Mouse (Mus musculus) forebrain, embryonic 11.5 days (tissue): ENCODE measurements around the gene Gypa. TPM values are rescaled to one million over a fixed set of nuclear protein-coding genes. Genes with fewer than 3 reads are reported as not detected.
A peak's percentile ranks its signal among the peaks of the same experiment; 100 is the strongest.

Source experiments
- ATAC-seq: fragments of 200-750 bp; cut with Nextera tagmentation; replicated peaks from 2 replicates; pipeline ENCODE4 v1.8.0; 2017; ENCODE audit warnings: moderate TSS enrichment; ENCODE audit not compliant: low FRiP score
- DNase-seq: peaks from one replicate; pipeline ENCODE4 v3.0.0-alpha.2; 2017; ENCODE audit warnings: low spot score
- H3K27ac ChIP-seq: fragments of 300-500 bp; sonication (generic); 2 replicates; pipeline ENCODE4 v1.5.1; 2014; ENCODE audit warnings: low read depth, low read length
- H3K27me3 ChIP-seq: fragments of 300-500 bp; sonication (generic); 2 replicates; pipeline ENCODE4 v1.6.1; 2014; ENCODE audit warnings: mild to moderate bottlenecking, low read length, mixed read lengths; ENCODE audit not compliant: control insufficient read depth, insufficient read depth
- H3K36me3 ChIP-seq: fragments of 300-500 bp; sonication (generic); 2 replicates; pipeline ENCODE4 v1.6.1; 2014; ENCODE audit warnings: mild to moderate bottlenecking, low read length, moderate library complexity, mixed read lengths; ENCODE audit not compliant: control insufficient read depth, insufficient read depth
- H3K4me1 ChIP-seq: fragments of 300-500 bp; sonication (generic); replicated peaks from 2 replicates; pipeline ENCODE4 v1.6.1; 2014; ENCODE audit warnings: low read length, mixed read lengths; ENCODE audit not compliant: control insufficient read depth, insufficient read depth
- H3K4me2 ChIP-seq: fragments of 300-500 bp; sonication (generic); 2 replicates; pipeline ENCODE4 v1.6.1; 2014; ENCODE audit warnings: low read depth, mild to moderate bottlenecking, low read length, moderate library complexity, mixed read lengths; ENCODE audit not compliant: severe bottlenecking
- H3K4me3 ChIP-seq: fragments of 300-500 bp; sonication (generic); 2 replicates; pipeline ENCODE4 v1.5.1; 2014; ENCODE audit warnings: low read depth, low read length
- H3K9ac ChIP-seq: fragments of 300-500 bp; sonication (generic); 2 replicates; pipeline ENCODE4 v1.6.1; 2014; ENCODE audit warnings: low read length
- H3K9me3 ChIP-seq: fragments of 300-500 bp; sonication (generic); 2 replicates; pipeline ENCODE4 v1.6.1; 2016; ENCODE audit warnings: low read length, mixed read lengths; ENCODE audit not compliant: control insufficient read depth
- WGBS: fragments of 180-500 bp; shearing (Covaris S2); extraction: QIAGEN DNeasy Blood & Tissue Kit; methylation state at CpG from one replicate; pipeline ENCODE4 v1.1.7; 2014; 5-methylcytosine and 5-hydroxymethylcytosine counted together
- polyA plus RNA-seq: library from polyadenylated mRNA; unstranded; fragments of >200 nt; fragmentation: Nextera tagmentation; extraction: Ambion mirVana; gene quantifications from 2 replicates; pipeline ENCODE4 v1.2.1, GENCODE M21; 2014

Gene Gypa
- polyA plus RNA-seq, 1 experiment from 2014 or later: 18.9 TPM

GRCm38 (mm10) chr8:80482173-80482572 lies 11.4 kb upstream of the Gypa start:
- Histone ChIP-seq H3K27me3 (no peaks in the 10 kb centered on the region), H3K9me3 (no peaks in the 10 kb centered on the region), H3K27ac (no peak overlapping the region), H3K36me3 (no peaks in the 10 kb centered on the region), H3K4me2 (no peak overlapping the region), H3K4me3 (no peak overlapping the region), H3K9ac (no peak overlapping the region), H3K4me1 (no peaks in the 10 kb centered on the region)
- no peak for ATAC-seq
- WGBS: 74% methylated on average over 6 of the region's 6 CpGs
- no peak for DNase-seq

DNA sequence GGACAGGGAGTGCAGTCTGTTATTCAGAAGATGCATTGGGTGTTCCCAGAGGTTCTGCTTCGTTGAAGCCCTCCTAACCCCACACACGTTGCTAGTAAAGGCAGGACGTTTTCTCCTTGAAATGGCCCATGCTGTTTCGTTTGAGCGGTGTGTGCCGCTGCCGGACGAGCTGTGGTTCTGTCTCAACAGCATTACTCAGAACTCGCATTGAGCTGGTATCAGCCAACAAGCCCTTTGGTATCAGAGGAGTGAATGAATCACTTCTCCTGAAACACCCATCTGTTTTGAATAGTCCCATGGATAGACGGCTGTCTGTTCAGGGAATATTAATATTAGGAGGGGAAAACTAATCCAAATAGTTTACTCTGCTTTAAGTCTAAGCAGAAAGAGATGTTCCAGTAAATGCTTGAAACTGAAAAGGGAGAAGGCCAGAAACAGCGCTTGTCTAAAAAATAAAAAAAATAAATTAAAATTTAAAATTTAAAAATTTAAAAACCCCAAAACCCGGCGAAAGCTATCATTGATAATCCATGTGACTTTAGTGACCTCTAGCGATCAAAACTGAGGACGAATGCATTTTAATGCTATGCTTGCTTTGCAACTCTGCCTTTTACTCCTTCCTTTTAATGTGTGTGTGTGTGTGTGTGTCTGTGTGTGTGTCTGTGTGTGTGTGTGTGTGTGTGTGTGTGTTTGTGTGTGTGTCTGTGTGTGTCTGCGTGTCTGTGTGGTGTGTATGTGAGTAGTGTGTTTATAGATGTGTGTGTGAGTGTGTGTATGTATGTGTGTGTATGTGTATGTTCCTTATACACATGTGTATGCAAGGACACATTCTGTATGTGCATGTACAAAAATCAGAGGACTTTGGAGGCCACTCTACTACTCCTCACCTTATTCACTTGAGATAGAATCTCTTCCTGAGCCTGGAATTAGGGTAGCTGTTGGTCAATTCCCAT lies 10.5 kb upstream of the Gypa start:
- Histone ChIP-seq H3K4me3 (no peak overlapping the region), H3K36me3 (no peaks in the 10 kb centered on the region), H3K9me3 (no peaks in the 10 kb centered on the region), H3K9ac (no peak overlapping the region), H3K4me2 (no peak overlapping the region), H3K27me3 (no peaks in the 10 kb centered on the region), H3K4me1 (no peaks in the 10 kb centered on the region), H3K27ac (no peak overlapping the region)
- ATAC-seq (no peak), DNase-seq (no peak)
- 42% methylated on average over 16 of the region's 16 CpGs for WGBS

- no peak overlapping the region for H3K4me3 ChIP-seq
- no peak overlapping the region for H3K4me2 ChIP-seq
- no peaks in the 10 kb centered on the region for H3K4me1 ChIP-seq
- H3K36me3 ChIP-seq: no peaks in the 10 kb centered on the region
- no peaks in the 10 kb centered on the region for H3K27me3 ChIP-seq
- H3K9me3 ChIP-seq: no peaks in the 10 kb centered on the region
- DNase-seq (no peak), ATAC-seq (no peak)
- H3K9ac ChIP-seq: no peak overlapping the region
- H3K27ac ChIP-seq: no peak overlapping the region
- WGBS: 58% methylated on average over 1 of the region's 1 CpGs
Measured at GRCm38 (mm10) chr8:80491562-80491961, 2.0 kb upstream of the Gypa start.

DNA sequence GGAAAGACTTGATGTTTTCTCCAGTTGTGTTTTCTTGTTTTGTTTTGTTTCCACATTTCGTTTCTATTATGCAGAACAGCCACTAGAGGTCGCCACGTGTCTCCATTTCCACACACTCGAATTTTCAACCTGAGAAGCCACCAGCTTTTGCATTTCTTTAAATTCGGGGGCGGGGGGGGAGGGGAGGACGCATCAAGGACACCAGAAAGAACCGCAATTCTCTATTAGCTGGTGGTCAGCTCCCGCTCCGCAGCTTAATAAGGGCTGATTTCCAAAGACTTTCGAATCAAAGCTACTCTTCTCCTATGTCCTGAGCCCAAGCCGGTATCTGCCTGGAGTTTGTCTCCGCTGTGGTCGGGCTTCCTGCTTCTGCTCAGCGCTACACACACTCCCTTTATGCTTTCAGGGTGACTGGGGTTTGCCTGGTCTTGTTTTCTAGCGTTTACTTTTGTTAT lies 567 bp upstream of the Gypa start:
- H3K36me3 ChIP-seq: no peaks in the 10 kb centered on the region
- H3K27ac ChIP-seq: no peak overlapping the region
- DNase-seq (peak; percentile 82), ATAC-seq (peak; percentile 82)
- H3K4me1 ChIP-seq: no peaks in the 10 kb centered on the region
- H3K27me3 ChIP-seq: no peaks in the 10 kb centered on the region
- WGBS: under 1% methylated on average over 16 of the region's 16 CpGs
- peak overlapping the region; percentile 48 for H3K4me3 ChIP-seq
- no peaks in the 10 kb centered on the region for H3K9me3 ChIP-seq
- H3K9ac ChIP-seq: peak overlapping the region; percentile 56
- peak overlapping the region; percentile 68 for H3K4me2 ChIP-seq

GRCm38 (mm10) chr8:80494346-80494660 lies 722 bp downstream of the Gypa start:
- H3K36me3 ChIP-seq: no peaks in the 10 kb centered on the region
- H3K27ac ChIP-seq: no peak overlapping the region
- 86% methylated on average over 2 of the region's 2 CpGs for WGBS
- H3K4me3 ChIP-seq: no peak overlapping the region
- ATAC-seq: no peak
- H3K4me2 ChIP-seq: no peak overlapping the region
- no peaks in the 10 kb centered on the region for H3K9me3 ChIP-seq
- no peak for DNase-seq
- no peaks in the 10 kb centered on the region for H3K27me3 ChIP-seq
- H3K4me1 ChIP-seq: no peaks in the 10 kb centered on the region
- no peak overlapping the region for H3K9ac ChIP-seq

DNA sequence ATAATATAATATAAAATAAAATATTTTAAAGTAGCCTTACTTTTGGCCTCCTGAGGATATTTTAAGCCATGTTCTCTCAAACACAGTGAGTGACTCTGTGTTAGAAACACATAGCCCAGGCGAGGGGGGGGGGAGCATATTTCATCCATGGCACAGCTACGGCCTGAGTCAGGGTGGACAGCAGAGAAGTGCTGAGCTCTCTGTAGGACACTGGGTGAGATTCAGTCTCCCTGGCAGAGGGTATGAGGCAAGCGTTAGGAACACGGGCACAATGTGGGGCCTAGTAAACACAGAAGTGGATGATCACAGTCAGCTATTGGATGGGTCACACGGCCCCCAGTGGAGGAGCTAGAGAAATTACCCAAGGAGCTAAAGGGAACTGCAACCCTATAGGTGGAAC lies 1.2 kb downstream of the Gypa start:
- ATAC-seq (peak; percentile 64), DNase-seq (no peak)
- H3K27me3 ChIP-seq: no peaks in the 10 kb centered on the region
- H3K27ac ChIP-seq: no peak overlapping the region
- no peaks in the 10 kb centered on the region for H3K36me3 ChIP-seq
- H3K4me2 ChIP-seq: no peak overlapping the region
- 87% methylated on average over 5 of the region's 5 CpGs for WGBS
- no peak overlapping the region for H3K9ac ChIP-seq
- H3K9me3 ChIP-seq: no peaks in the 10 kb centered on the region
- no peaks in the 10 kb centered on the region for H3K4me1 ChIP-seq
- H3K4me3 ChIP-seq: no peak overlapping the region

GRCm38 (mm10) chr8:80495527-80495926 lies 1.9 kb downstream of the Gypa start:
- Histone ChIP-seq H3K4me1 (no peaks in the 10 kb centered on the region), H3K4me2 (no peak overlapping the region), H3K27ac (no peak overlapping the region), H3K9ac (no peak overlapping the region), H3K9me3 (no peaks in the 10 kb centered on the region), H3K4me3 (no peak overlapping the region), H3K36me3 (no peaks in the 10 kb centered on the region), H3K27me3 (no peaks in the 10 kb centered on the region)
- DNase-seq (no peak), ATAC-seq (no peak)
- 93% methylated on average over 6 of the region's 6 CpGs for WGBS

DNA sequence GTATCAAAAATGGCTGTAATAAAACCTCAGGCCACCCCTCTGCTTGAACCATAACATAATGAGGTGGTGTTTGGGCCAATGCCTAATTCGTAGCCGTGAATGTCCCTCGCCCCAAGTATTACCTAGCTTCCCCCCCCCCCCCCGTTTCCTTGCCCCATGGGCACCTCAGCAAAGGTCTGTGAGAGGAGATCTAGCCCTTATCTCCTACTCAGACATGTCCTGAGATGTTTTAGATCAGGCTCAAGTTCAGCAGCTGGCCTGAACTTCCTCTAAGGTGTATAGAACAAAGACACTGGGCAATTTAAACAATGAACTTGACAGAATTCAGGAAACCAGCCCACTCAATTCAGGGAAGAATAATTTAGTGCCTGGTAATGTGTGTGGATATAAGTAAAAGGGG lies 3.7 kb downstream of the Gypa start:
- DNase-seq (no peak), ATAC-seq (no peak)
- Histone ChIP-seq H3K4me3 (no peak overlapping the region), H3K27ac (no peak overlapping the region), H3K27me3 (no peaks in the 10 kb centered on the region), H3K9me3 (no peaks in the 10 kb centered on the region), H3K9ac (no peak overlapping the region), H3K4me1 (no peaks in the 10 kb centered on the region), H3K36me3 (no peaks in the 10 kb centered on the region), H3K4me2 (no peak overlapping the region)
- 76% methylated on average over 4 of the region's 4 CpGs for WGBS

DNA sequence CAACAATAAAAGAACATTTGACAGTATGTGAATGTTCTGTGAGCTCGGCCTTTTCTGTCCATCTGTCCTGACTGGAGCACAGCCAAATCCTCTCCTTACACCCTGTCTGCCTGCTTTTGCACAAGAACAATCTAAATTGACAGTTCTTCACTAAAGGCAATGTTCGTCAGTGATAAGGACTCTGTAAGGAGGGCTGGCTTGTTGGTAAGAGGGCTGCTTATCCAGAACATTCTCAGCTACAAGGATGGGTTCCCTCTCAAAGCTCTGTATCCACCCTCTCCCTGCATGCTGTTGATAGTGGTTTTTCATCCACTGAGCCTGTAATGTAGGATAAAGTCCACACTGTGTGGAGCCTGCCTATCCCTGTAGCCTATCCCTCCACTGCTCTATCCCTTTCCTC lies 6.7 kb downstream of the Gypa start:
- Histone ChIP-seq H3K9me3 (no peaks in the 10 kb centered on the region), H3K4me3 (no peak overlapping the region), H3K4me1 (no peaks in the 10 kb centered on the region), H3K27me3 (no peaks in the 10 kb centered on the region), H3K36me3 (no peaks in the 10 kb centered on the region), H3K27ac (no peak overlapping the region), H3K4me2 (no peak overlapping the region), H3K9ac (no peak overlapping the region)
- no peak for ATAC-seq
- no peak for DNase-seq
- WGBS: 74% methylated on average over 2 of the region's 2 CpGs
